Mouse (Mus musculus) erythroblast, adult 5-6 weeks (primary cell): ENCODE measurements around the gene Hoxc5. TPM values are rescaled to one million over a fixed set of nuclear protein-coding genes. Genes with fewer than 3 reads are reported as not detected.

Experiments
- ATAC-seq: replicated peaks from 2 replicates; pipeline ENCODE4 v1.8.0; 2016; ENCODE audit warnings: moderate number of reproducible peaks, mild to moderate bottlenecking, moderate TSS enrichment, inconsistent platforms; ENCODE audit not compliant: poor library complexity, low FRiP score, severe bottlenecking
- total RNA-seq, 2 experiments: library from RNA; stranded (forward) in 1 of 2; stranded (reverse) in 1 of 2; fragments of 150-400 nt in 1 of 2; fragments of 200-764, 138-1000 nt in 1 of 2; gene quantifications; 2 replicates each; pipeline versions ENCODE4 v1.2.3 to v1.2.4; 2015 to 2017; ENCODE audit warnings: low replicate concordance in 2 of 2

The Hoxc5 gene
- total RNA-seq, 2 experiments from 2014 or later: not detected

DNA sequence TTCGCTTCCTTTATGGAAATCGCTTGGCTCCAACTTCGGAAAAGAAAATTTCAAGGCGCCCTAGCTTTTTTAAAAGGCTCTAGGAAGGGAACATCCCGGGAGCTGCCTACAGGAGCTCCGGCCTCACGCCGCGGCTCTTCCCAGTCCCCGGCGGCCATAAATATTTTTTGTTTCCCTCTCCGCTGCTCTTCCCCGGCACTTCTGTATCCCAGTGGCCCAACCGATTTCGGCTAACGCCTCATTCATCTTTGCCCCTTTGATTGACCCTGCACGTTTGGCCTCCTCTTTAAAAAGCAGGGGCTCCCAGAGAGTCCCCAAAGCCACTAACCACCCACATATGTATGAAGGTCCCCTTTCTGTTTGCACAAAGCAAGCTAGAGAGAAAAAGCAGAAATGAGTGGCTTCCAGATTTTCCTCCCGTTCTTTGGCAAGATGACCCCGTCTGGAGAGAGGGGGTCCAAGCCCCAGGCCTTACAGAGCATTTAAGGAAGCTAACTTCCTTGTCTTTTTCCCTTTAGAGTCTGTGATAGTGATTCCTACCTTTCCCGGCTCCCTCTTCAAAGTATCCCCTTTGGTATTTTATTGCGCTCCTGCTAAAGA, 92.2 kb downstream of the Hoxc5 start:
- no peak for ATAC-seq

GRCm38 (mm10) chr15:103060021-103060340, 92.7 kb downstream of the Hoxc5 start:
- no peak for ATAC-seq

- no peak for ATAC-seq
These were observed 93.3 kb downstream of the Hoxc5 start for GRCm38 (mm10) chr15:103060341-103061130.

DNA sequence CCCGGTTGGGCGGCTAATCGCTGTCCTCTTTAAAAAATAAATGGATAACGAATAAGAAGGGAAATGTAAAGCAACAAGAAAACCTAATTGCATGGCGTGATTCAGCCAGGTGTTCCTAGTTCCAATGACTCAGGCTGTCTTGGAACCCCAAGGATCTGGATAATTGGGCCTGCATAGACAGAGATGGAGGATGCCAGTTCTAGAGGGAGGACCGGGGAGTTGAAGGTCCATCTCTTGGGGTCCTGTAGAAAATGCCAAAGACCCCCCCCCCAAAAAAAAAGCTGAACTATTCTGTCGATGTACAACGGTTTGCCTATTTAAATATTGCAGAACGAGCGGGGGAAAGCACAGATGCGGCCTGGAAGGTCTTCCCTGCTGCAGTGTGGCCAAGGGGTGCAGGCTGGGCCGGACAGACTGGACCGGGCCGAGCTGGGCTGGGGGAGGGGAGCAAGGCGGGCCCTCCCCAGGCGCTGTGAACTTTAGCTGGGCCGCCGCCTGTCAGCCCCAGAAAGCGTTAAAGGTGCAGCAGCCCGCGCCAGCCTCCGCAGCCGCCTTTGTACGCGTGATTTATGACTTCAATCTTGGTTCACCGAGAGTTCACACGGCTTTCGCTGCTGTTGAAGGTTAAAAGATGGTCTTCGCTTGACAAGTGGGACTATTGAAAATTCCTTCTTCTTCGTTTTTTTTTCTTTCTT, 94.0 kb downstream of the Hoxc5 start:
- no peak for ATAC-seq

DNA sequence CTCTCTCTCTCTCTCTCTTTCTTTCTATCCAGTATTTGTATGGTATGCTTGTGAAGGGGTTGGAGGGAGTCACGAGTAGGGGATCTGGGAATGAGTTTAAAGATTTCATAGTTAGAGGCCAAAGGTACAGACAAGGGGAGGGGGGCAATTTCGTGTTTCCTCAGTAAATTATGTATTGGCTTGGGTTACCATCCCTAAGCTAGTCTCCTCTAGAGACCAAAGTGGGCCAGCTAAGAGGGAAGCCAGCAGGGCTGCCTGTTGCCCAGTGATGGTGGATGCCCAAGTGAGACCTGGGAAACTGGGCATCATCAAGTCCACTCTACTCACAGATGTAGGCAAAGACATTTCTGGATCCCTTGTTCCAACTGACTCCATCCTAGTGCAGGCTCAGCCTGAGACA, 94.7 kb downstream of the Hoxc5 start:
- no peak for ATAC-seq

DNA sequence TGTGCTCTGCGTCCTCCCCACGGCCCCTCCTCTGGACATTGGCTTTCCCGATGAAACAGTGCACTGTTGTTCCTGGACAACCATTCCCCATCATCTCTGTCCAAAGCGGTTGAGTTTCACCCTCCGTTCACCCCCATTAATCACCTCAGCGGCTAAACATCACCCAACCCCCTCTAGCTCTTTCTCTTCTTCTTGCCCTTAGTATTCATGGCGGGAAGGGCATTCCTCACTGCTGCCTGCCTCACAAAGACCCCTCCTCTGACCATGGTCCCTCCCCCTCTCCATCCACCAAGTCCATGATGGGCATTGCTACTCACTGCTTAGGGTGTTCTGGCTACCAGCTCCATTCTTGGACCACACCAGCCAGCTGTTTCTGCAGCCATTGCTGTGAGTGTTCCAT, 98.4 kb downstream of the Hoxc5 start:
- no peak for ATAC-seq

Other genes with a start within 250 kb of the Hoxc5 start
- 122 and 194 TPM in 2 replicates for gene Calcoco1, start 245.3 kb upstream of the Hoxc5 start, total RNA-seq (2015; ENCODE audit: low replicate concordance)
- 216 and 452 TPM in 2 replicates for gene Calcoco1, start 245.3 kb upstream of the Hoxc5 start, total RNA-seq (2017; ENCODE audit: low replicate concordance)
- gene Hoxc13, start 46.3 kb upstream of the Hoxc5 start, total RNA-seq (2015; ENCODE audit: low replicate concordance): not detected in 2 replicates
- not detected in 2 replicates for gene Hoxc13, start 46.3 kb upstream of the Hoxc5 start, total RNA-seq (2017; ENCODE audit: low replicate concordance)
- not detected in 2 replicates for gene Hoxc12, start 30.7 kb upstream of the Hoxc5 start, total RNA-seq (2015; ENCODE audit: low replicate concordance)
- not detected in 2 replicates for gene Hoxc12, start 30.7 kb upstream of the Hoxc5 start, total RNA-seq (2017; ENCODE audit: low replicate concordance)
- not detected in 2 replicates for gene Hoxc11, start 13.0 kb upstream of the Hoxc5 start, total RNA-seq (2015; ENCODE audit: low replicate concordance)
- not detected in 2 replicates for gene Hoxc11, start 13.0 kb upstream of the Hoxc5 start, total RNA-seq (2017; ENCODE audit: low replicate concordance)
- not detected in 2 replicates for gene Hoxc10, start 647 bp upstream of the Hoxc5 start, total RNA-seq (2015; ENCODE audit: low replicate concordance)
- gene Hoxc10, start 647 bp upstream of the Hoxc5 start, total RNA-seq (2017; ENCODE audit: low replicate concordance): not detected in 2 replicates
- gene Hoxc9, start 9.0 kb downstream of the Hoxc5 start, total RNA-seq (2015; ENCODE audit: low replicate concordance): not detected in 2 replicates
- not detected in 2 replicates for gene Hoxc9, start 9.0 kb downstream of the Hoxc5 start, total RNA-seq (2017; ENCODE audit: low replicate concordance)
- gene Hoxc8, start 23.2 kb downstream of the Hoxc5 start, total RNA-seq (2015; ENCODE audit: low replicate concordance): not detected in 2 replicates
- not detected in 2 replicates for gene Hoxc8, start 23.2 kb downstream of the Hoxc5 start, total RNA-seq (2017; ENCODE audit: low replicate concordance)
- gene Hoxc6, start 30.8 kb downstream of the Hoxc5 start, total RNA-seq (2015; ENCODE audit: low replicate concordance): not detected in 2 replicates
- gene Hoxc6, start 30.8 kb downstream of the Hoxc5 start, total RNA-seq (2017; ENCODE audit: low replicate concordance): not detected in 2 replicates
- gene Hoxc4, start 51.5 kb downstream of the Hoxc5 start, total RNA-seq (2015; ENCODE audit: low replicate concordance): not detected in 2 replicates
- not detected in 2 replicates for gene Hoxc4, start 51.5 kb downstream of the Hoxc5 start, total RNA-seq (2017; ENCODE audit: low replicate concordance)
- gene Smug1, start 199.6 kb downstream of the Hoxc5 start, total RNA-seq (2015; ENCODE audit: low replicate concordance): 1.5 TPM in 1 of 2 replicates, not detected in the other
- gene Smug1, start 199.6 kb downstream of the Hoxc5 start, total RNA-seq (2017; ENCODE audit: low replicate concordance): 0.70 and 1.0 TPM in 2 replicates